Mouse (Mus musculus) naive thymus-derived CD4-positive, alpha-beta T cell, adult 2 months (primary cell): ENCODE results near the gene Ghrh.

Experiments used
- DNase-seq: peaks from one replicate; pipeline ENCODE4 v3.0.0-alpha.2; 2011; ENCODE audit warnings: low read depth

Gene Ghrh

GRCm38 (mm10) chr2:157349121-157349778 lies 1.9 kb upstream of the Ghrh start:
- no peak for DNase-seq

- no peak for DNase-seq
Observed at GRCm38 (mm10) chr2:157343337-157343736, 4.0 kb downstream of the Ghrh start.

GRCm38 (mm10) chr2:157342328-157342926 lies 4.9 kb downstream of the Ghrh start:
- DNase-seq: no peak

- DNase-seq: peak; percentile 73
Observed at GRCm38 (mm10) chr2:157341554-157342270, 5.6 kb downstream of the Ghrh start.

GRCm38 (mm10) chr2:157340221-157340741 lies 7.0 kb downstream of the Ghrh start:
- no peak for DNase-seq

GRCm38 (mm10) chr2:157339532-157339931 lies 7.8 kb downstream of the Ghrh start:
- DNase-seq: no peak

GRCm38 (mm10) chr2:157338663-157339062 lies 8.6 kb downstream of the Ghrh start:
- peak; percentile 74 for DNase-seq

GRCm38 (mm10) chr2:157332059-157332458 lies 15.2 kb downstream of the Ghrh start:
- no peak for DNase-seq

GRCm38 (mm10) chr2:157328570-157328969 lies 18.7 kb downstream of the Ghrh start:
- DNase-seq: no peak

GRCm38 (mm10) chr2:157328106-157328505 lies 19.2 kb downstream of the Ghrh start:
- no peak for DNase-seq

GRCm38 (mm10) chr2:157325238-157325637 lies 22.1 kb downstream of the Ghrh start:
- DNase-seq: no peak

- DNase-seq: no peak
Observed at GRCm38 (mm10) chr2:157322029-157322766, 25.1 kb downstream of the Ghrh start.

GRCm38 (mm10) chr2:157320886-157321285 lies 26.4 kb downstream of the Ghrh start:
- no peak for DNase-seq

- DNase-seq: no peak
Observed at GRCm38 (mm10) chr2:157320135-157320534, 27.2 kb downstream of the Ghrh start.

- DNase-seq: no peak
Observed at GRCm38 (mm10) chr2:157317220-157317619, 30.1 kb downstream of the Ghrh start.

- no peak for DNase-seq
Observed at GRCm38 (mm10) chr2:157316358-157316933, 30.9 kb downstream of the Ghrh start.

- no peak for DNase-seq
Observed at GRCm38 (mm10) chr2:157315486-157315885, 31.8 kb downstream of the Ghrh start.

- DNase-seq: no peak
Observed at GRCm38 (mm10) chr2:157314310-157314709, 33.0 kb downstream of the Ghrh start.

- DNase-seq: no peak
Observed at GRCm38 (mm10) chr2:157313718-157314117, 33.6 kb downstream of the Ghrh start.

- DNase-seq: no peak
Observed at GRCm38 (mm10) chr2:157310963-157311637, 36.2 kb downstream of the Ghrh start.

GRCm38 (mm10) chr2:157309611-157310010 lies 37.7 kb downstream of the Ghrh start:
- DNase-seq: no peak
